Mouse (Mus musculus) liver, embryonic 14.5 days (tissue): ENCODE measurements around the gene Tmem104. TPM values are rescaled to one million over a fixed set of nuclear protein-coding genes. Genes with fewer than 3 reads are reported as not detected.

ENCODE experiments used
- ATAC-seq: fragments of 200-750 bp; cut with Nextera tagmentation; 2 replicates; pipeline ENCODE4 v1.8.0; 2017; ENCODE audit warnings: moderate number of reproducible peaks, mild to moderate bottlenecking, moderate library complexity; ENCODE audit not compliant: insufficient read depth
- DNase-seq, 3 experiments: peaks; one replicate each; pipeline ENCODE4 v3.0.0-alpha.2; 2012 to 2013; ENCODE audit warnings: low read depth in 3 of 3, low spot score in 3 of 3
- H3K27ac ChIP-seq: fragments of 300-500 bp; sonication (generic); 2 replicates; pipeline ENCODE4 v1.5.1; 2014; ENCODE audit warnings: moderate library complexity, mild to moderate bottlenecking, control low read depth, inconsistent platforms
- H3K27me3 ChIP-seq: fragments of 300-500 bp; sonication (generic); 2 replicates; pipeline ENCODE4 v1.6.1; 2014; ENCODE audit warnings: mild to moderate bottlenecking, low read length, moderate library complexity; ENCODE audit not compliant: control insufficient read depth, insufficient read depth
- H3K36me3 ChIP-seq: fragments of 300-500 bp; sonication (generic); replicated peaks from 2 replicates; pipeline ENCODE4 v1.6.1; 2014; ENCODE audit warnings: low read depth; ENCODE audit not compliant: control insufficient read depth, insufficient read depth
- H3K4me1 ChIP-seq, 2 experiments: fragments of 200-500 bp in 1 of 2; fragments of 300-500 bp in 1 of 2; sonication (generic) in 1 of 2; replicated peaks; 2 replicates each; pipeline ENCODE4 v1.6.1; 2012 to 2014; ENCODE audit warnings: antibody characterized with exemption in 1 of 2, inconsistent platforms in 1 of 2, low read length in 1 of 2; ENCODE audit not compliant: control insufficient read depth in 2 of 2, insufficient read depth in 2 of 2
- H3K4me2 ChIP-seq: fragments of 300-500 bp; sonication (generic); 2 replicates; pipeline ENCODE4 v1.6.1; 2014; ENCODE audit warnings: low read depth, mild to moderate bottlenecking, control low read depth, moderate library complexity
- H3K4me3 ChIP-seq, 2 experiments: fragments of 200-500 bp in 1 of 2; fragments of 300-500 bp in 1 of 2; sonication (generic) in 1 of 2; 2 replicates each; pipeline ENCODE4 v1.5.1; 2012 to 2014; ENCODE audit warnings: low read depth in 2 of 2, low read length in 2 of 2, mild to moderate bottlenecking in 2 of 2, control low read depth in 1 of 2, inconsistent platforms in 1 of 2, moderate library complexity in 1 of 2; ENCODE audit not compliant: insufficient read depth in 1 of 2
- H3K9ac ChIP-seq: fragments of 300-500 bp; sonication (generic); replicated peaks from 2 replicates; pipeline ENCODE4 v1.6.1; 2014; ENCODE audit warnings: mild to moderate bottlenecking, control low read depth, moderate library complexity
- H3K9me3 ChIP-seq: fragments of 300-500 bp; sonication (generic); 2 replicates; pipeline ENCODE4 v1.6.1; 2016; ENCODE audit warnings: low read length, mixed read lengths; ENCODE audit not compliant: control insufficient read depth
- CTCF ChIP-seq: IDR thresholded peaks from 2 replicates; pipeline ENCODE4 v1.5.1; 2016; ENCODE audit warnings: antibody characterized with exemption, low read depth, control low read depth
- EP300 ChIP-seq: IDR thresholded peaks from 2 replicates; pipeline ENCODE4 v1.6.1; 2016; ENCODE audit warnings: antibody characterized with exemption, low read depth
- WGBS: fragments of 180-500 bp; shearing (Covaris S2); extraction: QIAGEN DNeasy Blood & Tissue Kit; methylation state at CpG from one replicate; pipeline ENCODE4 v1.1.7; 2014; ENCODE audit not compliant: insufficient replicate concordance; 5-methylcytosine and 5-hydroxymethylcytosine counted together
- polyA plus RNA-seq, 2 experiments: library from polyadenylated mRNA; depleted of rRNA in 1 of 2; stranded (reverse) in 1 of 2; unstranded in 1 of 2; fragments of >200 nt; fragmentation: Nextera tagmentation in 1 of 2; extraction: Ambion mirVana in 1 of 2; gene quantifications; 2 replicates each; pipeline versions ENCODE4 v1.2.1 to v1.2.3; 2012 to 2014

Gene Tmem104
- polyA plus RNA-seq, 2 experiments, result 1.7 to 4.0 TPM

DNA sequence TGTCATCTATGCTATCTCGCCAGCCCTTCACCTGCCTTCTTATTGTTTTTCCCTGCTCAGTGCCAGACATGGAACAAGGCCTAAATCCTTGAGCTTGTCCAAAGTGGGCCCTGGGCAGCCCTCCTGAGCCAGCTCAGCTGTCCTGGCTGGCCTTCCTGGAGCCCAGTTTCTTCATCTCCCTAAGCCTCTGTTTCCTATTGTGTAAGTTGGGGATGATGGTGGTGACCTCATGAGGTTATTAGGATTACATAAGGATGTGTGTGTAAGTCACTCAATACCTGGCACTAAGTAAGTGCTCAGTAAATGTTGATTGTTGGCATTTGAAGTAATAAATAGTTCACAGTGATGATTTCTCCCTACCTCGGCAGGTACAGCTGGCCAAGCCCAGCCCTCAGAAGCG, 20.5 kb upstream of the Tmem104 start:
- Histone ChIP-seq H3K27me3 (peaks cover 5% of the 10 kb centered on the region), H3K4me3 (no peak overlapping the region), H3K4me1 (peaks cover 10 to 18% of the 10 kb centered on the region in 2 experiments), H3K9me3 (no peaks in the 10 kb centered on the region), H3K27ac (no peak overlapping the region), H3K36me3 (no peaks in the 10 kb centered on the region), H3K9ac (no peak overlapping the region), H3K4me2 (no peak overlapping the region)
- no peak for DNase-seq
- TF ChIP-seq EP300 (no peak), CTCF (no peak)
- WGBS, result 55% methylated on average over 3 of the region's 3 CpGs
- no peak for ATAC-seq

DNA sequence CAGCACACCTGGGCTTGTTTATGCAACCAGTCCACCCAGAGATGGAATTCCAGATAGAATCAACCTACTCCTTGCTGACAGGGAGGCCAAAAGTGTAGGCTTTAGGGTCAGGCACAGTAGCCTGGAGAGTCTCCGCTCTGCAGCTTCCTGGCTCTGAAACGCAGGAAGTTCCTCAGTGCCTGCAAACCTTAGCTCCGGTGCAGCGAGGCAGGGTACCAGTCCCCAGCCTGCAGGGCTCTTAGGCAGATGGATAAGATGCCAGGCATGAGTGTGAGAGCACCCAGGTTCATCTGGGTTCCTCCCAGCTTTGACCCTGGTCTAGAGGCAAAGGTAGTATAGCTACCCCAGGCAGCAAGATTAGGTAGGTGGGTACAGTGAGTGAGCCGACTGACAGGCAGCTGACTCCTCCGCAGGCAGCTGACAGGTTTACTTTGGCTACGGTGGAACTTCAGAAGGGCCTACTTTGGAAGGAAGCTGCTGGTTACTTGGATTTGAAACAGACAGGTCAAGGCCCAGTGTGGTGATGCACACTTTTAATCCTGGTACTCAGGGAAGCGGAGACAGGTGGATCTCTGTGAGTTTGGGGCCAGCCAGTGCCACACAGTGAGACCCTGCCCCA, 19.5 kb upstream of the Tmem104 start:
- peaks cover 5% of the 10 kb centered on the region for H3K27me3 ChIP-seq
- no peak overlapping the region for H3K9ac ChIP-seq
- ATAC-seq (no peak), DNase-seq (no peak)
- H3K4me2 ChIP-seq, result no peak overlapping the region
- H3K4me1 ChIP-seq, result peaks cover under 1 to 13% of the 10 kb centered on the region in 2 experiments; a peak in 2 of 4 replicates
- H3K4me3 ChIP-seq, result no peak overlapping the region
- no peaks in the 10 kb centered on the region for H3K9me3 ChIP-seq
- no peak overlapping the region for H3K27ac ChIP-seq
- WGBS, result 64% methylated on average over 8 of the region's 8 CpGs
- H3K36me3 ChIP-seq, result no peaks in the 10 kb centered on the region
- no peak for TF ChIP-seq CTCF
- no peak for TF ChIP-seq EP300

DNA sequence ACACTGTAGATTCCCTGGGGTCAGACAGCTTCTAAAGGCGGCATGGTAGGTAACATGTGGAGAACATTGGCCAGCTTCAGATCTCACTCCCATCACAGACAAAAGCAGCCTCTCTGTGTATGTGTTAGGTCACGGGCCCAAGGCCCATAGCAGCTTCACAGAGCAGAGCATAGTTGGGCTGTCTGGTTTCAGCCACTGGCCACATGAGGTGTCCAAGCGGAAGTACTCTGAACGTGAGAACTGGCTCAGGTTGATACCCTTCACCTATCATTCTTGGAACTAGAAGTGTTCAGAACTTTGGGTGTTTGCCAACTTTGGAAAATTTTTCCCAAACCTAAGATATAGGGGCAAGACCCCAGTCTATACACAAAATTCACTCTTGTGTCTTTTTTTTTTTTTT, 17.9 kb upstream of the Tmem104 start:
- no peak for DNase-seq
- Histone ChIP-seq H3K27ac (no peak overlapping the region), H3K36me3 (no peaks in the 10 kb centered on the region), H3K9ac (no peak overlapping the region), H3K4me1 (peaks cover 0 to 19% of the 10 kb centered on the region in 2 experiments; a peak in 2 of 4 replicates), H3K9me3 (no peaks in the 10 kb centered on the region), H3K27me3 (no peaks in the 10 kb centered on the region), H3K4me2 (no peak overlapping the region), H3K4me3 (no peak overlapping the region)
- 66% methylated on average over 4 of the region's 4 CpGs for WGBS
- no peak for ATAC-seq
- TF ChIP-seq EP300 (no peak), CTCF (no peak)

DNA sequence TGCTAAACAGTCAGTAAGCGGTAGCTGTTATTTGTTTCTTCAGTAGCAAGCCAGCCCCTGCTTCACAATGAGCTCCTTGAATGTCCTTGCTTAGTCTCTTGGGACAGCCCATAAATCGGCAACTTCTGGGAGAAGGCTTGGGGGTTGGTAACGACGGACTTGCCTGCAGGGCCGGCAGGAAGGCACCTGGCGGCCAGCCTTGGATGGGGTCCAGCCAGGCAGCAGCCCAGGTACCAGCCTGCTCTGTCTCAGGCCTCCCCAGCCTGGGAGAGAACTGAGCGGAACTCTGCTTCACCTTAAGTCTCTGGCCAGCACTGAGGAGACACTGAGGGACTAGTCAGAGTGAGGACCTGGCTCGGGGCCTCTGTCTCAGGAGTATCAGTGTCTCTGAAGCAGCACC, 16.2 kb upstream of the Tmem104 start:
- no peak for DNase-seq
- H3K36me3 ChIP-seq, result no peaks in the 10 kb centered on the region
- 64% methylated on average over 8 of the region's 8 CpGs for WGBS
- H3K4me2 ChIP-seq, result no peak overlapping the region
- no peak for TF ChIP-seq EP300
- no peak for TF ChIP-seq CTCF
- no peak overlapping the region for H3K9ac ChIP-seq
- no peaks in the 10 kb centered on the region for H3K27me3 ChIP-seq
- no peak for ATAC-seq
- H3K4me1 ChIP-seq, result peaks cover 0 to 17% of the 10 kb centered on the region in 2 experiments; a peak in 2 of 4 replicates
- H3K9me3 ChIP-seq, result no peaks in the 10 kb centered on the region
- no peak overlapping the region for H3K27ac ChIP-seq
- no peak overlapping the region for H3K4me3 ChIP-seq

DNA sequence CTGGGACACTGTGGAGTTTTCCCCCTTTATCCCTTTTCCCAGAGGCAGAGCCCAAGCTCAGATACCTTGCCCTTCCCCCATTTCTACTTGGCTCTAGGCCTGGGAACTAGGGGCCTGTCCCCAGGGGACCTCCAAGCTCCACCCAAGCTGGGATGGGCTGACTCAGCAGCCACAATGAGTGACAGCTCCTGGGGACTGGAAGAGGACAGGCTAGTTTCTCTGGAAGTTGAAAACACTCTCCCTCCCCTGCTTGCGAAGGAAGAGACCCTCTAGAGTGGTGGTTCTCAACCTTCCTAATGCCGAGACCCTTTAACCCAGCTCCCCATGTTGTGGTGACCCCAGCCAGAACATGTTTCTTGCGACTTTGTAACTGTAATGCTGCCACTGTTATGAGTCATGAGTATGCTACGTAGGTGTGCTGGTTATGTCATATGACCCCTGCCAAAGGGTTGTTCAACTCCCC, 14.4 kb upstream of the Tmem104 start:
- no peak for TF ChIP-seq EP300
- no peak for TF ChIP-seq CTCF
- H3K4me2 ChIP-seq, result no peak overlapping the region

More for the DNA sequence above, 14.4 kb upstream of the Tmem104 start:
- Histone ChIP-seq H3K27me3 (no peaks in the 10 kb centered on the region), H3K9me3 (no peaks in the 10 kb centered on the region), H3K36me3 (no peaks in the 10 kb centered on the region), H3K27ac (no peak overlapping the region), H3K9ac (no peak overlapping the region), H3K4me1 (peaks cover 0 to 13% of the 10 kb centered on the region in 2 experiments; a peak in 2 of 4 replicates), H3K4me3 (no peak overlapping the region)
- DNase-seq, result no peak
- 0 out of 2 replicates have a peak, but pooled peaks have one; percentile 16 for ATAC-seq
- 21% methylated on average over 4 of the region's 4 CpGs for WGBS
